Mouse (Mus musculus) intestine, postnatal 0 days (tissue): ENCODE results near the gene Fitm1. TPM values are rescaled to one million over a fixed set of nuclear protein-coding genes. Genes with fewer than 3 reads are reported as not detected.

Experiments used
- ATAC-seq: fragments of 200-750 bp; cut with Nextera tagmentation; 2 replicates; pipeline ENCODE4 v1.8.0; 2017; ENCODE audit warnings: mild to moderate bottlenecking, moderate TSS enrichment, moderate library complexity
- H3K27ac ChIP-seq: fragments of 300-500 bp; sonication (generic); 2 replicates; pipeline ENCODE4 v1.5.1; 2014; ENCODE audit warnings: mild to moderate bottlenecking, low read depth, low read length, moderate library complexity
- H3K27me3 ChIP-seq: fragments of 300-500 bp; sonication (generic); replicated peaks from 2 replicates; pipeline ENCODE4 v1.6.1; 2014; ENCODE audit warnings: low read length, mixed read lengths; ENCODE audit not compliant: control insufficient read depth, insufficient read depth
- H3K36me3 ChIP-seq: fragments of 300-500 bp; sonication (generic); 2 replicates; pipeline ENCODE4 v1.6.1; 2014; ENCODE audit warnings: mild to moderate bottlenecking, moderate library complexity; ENCODE audit not compliant: control insufficient read depth, insufficient read depth
- H3K4me1 ChIP-seq: fragments of 300-500 bp; sonication (generic); replicated peaks from 2 replicates; pipeline ENCODE4 v1.6.1; 2014; ENCODE audit warnings: antibody characterized with exemption, low read length, mixed read lengths; ENCODE audit not compliant: control insufficient read depth, insufficient read depth
- H3K4me2 ChIP-seq: fragments of 300-500 bp; sonication (generic); replicated peaks from 2 replicates; pipeline ENCODE4 v1.6.1; 2014; ENCODE audit warnings: low read depth, mild to moderate bottlenecking, moderate library complexity
- H3K4me3 ChIP-seq: fragments of 300-500 bp; sonication (generic); 2 replicates; pipeline ENCODE4 v1.5.1; 2014; ENCODE audit warnings: low read depth, low read length
- H3K9ac ChIP-seq: fragments of 300-500 bp; sonication (generic); 2 replicates; pipeline ENCODE4 v1.6.1; 2014; ENCODE audit warnings: mild to moderate bottlenecking, low read depth, low read length
- H3K9me3 ChIP-seq: fragments of 300-500 bp; sonication (generic); 2 replicates; pipeline ENCODE4 v1.6.1; 2016; ENCODE audit warnings: mixed run types; ENCODE audit not compliant: control insufficient read depth
- CTCF ChIP-seq: sonication (generic); IDR thresholded peaks from 2 replicates; pipeline ENCODE4 v1.5.1; 2016; ENCODE audit warnings: low read depth, mild to moderate bottlenecking, control low read depth, antibody characterized with exemption, moderate library complexity
- WGBS: fragments of 180-500 bp; shearing (Covaris S2); extraction: QIAGEN DNeasy Blood & Tissue Kit; methylation state at CpG from one replicate; pipeline ENCODE4 v1.1.7; 2014; 5-methylcytosine and 5-hydroxymethylcytosine counted together
- polyA plus RNA-seq: library from polyadenylated mRNA; unstranded; fragments of >200 nt; fragmentation: Nextera tagmentation; extraction: Ambion mirVana; gene quantifications from 2 replicates; pipeline ENCODE4 v1.2.1, GENCODE M21; 2015

The Fitm1 gene
- 0.48 and 0.52 TPM in 2 replicates for polyA plus RNA-seq

DNA sequence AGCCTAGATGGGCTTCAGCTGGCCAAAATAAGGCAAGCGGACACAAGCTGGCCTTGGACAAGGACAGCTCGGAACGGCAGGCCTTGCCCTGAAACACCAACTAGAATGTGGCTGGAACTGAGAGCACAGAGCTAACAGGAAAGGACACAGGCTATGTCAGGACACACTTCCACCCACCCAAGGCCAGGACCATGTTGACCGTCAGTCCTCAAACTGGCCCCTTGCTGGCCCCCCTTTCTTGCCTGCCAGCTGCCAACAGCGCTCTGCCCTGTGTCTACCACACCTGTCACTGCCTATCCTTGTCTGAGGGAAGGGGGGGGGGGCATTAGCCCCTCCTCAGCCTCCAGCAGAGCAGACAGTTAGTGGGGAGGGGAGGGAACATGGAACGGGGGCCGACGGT is at the start of gene Fitm1:
Fitm1 (plus strand) TSS at position 316 of the 400 bp plus-strand sequence.
- H3K4me3 ChIP-seq, result no peak within 1 kb of the TSS
- H3K27ac ChIP-seq, result no peak within 1 kb of the TSS
- no peak within 1 kb of the TSS for H3K9ac ChIP-seq
- no peak within 1 kb of the TSS for H3K4me2 ChIP-seq
- H3K27me3 ChIP-seq, result no peaks in the 10 kb centered on the region
- ATAC-seq, result no peak
- H3K9me3 ChIP-seq, result no peaks in the 10 kb centered on the region
- no peak for TF ChIP-seq CTCF
- peaks cover 5% of the 10 kb centered on the region; the same call in 1 of the 2 replicates for H3K36me3 ChIP-seq
- 71% methylated on average over 8 of the region's 8 CpGs for WGBS
- 0 out of 2 replicates have a peak, but pooled peaks cover 4% of the 10 kb centered on the region for H3K4me1 ChIP-seq

DNA sequence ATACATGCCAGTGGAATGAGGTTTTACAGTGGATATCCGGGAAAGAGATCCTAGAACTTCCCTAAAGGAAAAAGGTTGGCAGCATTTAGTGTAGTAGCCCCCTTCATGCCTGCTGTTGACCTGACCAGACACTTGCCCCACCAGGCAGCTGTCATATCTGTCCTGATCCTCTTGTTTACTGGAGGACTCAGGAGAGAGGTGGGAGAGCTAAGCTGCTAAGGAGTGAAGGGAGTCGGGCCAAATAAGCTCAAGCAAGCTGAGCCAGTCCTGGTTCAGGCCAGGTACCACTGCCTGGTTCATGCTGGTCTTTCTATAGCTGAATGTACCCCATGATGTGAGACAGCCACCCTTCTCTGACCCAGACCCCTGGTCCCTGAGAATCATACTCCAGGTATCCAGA is 48.7 kb upstream of the Fitm1 start:
- Histone ChIP-seq H3K9me3 (no peaks in the 10 kb centered on the region), H3K27ac (no peak overlapping the region), H3K4me2 (no peak overlapping the region), H3K4me3 (no peak overlapping the region), H3K36me3 (no peaks in the 10 kb centered on the region), H3K9ac (no peak overlapping the region), H3K27me3 (peaks cover 11% of the 10 kb centered on the region; the same call in 1 of the 2 replicates), H3K4me1 (no peaks in the 10 kb centered on the region)
- 82% methylated on average over 2 of the region's 2 CpGs for WGBS
- ATAC-seq, result no peak
- TF ChIP-seq CTCF, result no peak

DNA sequence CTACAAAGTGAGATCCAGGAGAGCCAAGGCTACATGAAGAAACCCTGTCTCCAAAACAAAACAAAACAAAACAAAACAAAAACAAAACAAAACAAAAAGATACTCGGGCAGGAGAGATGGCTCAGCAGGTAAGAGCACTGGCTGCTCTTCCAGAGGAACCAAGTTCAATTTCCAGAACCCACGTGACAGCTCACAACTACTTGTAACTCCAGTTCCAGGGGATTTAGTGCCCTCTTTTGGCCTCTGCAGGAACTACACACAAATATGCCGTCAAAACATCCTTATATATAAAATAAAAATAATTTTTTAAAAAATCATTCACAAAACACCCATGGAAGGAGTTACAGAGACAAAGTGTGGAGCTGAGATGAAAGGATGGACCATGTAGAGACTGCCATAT is 47.5 kb upstream of the Fitm1 start:
- peak; percentile 69 for TF ChIP-seq CTCF
- no peak overlapping the region for H3K9ac ChIP-seq
- no peak overlapping the region for H3K4me3 ChIP-seq
- no peak for ATAC-seq
- H3K4me1 ChIP-seq, result no peaks in the 10 kb centered on the region
- no peaks in the 10 kb centered on the region for H3K36me3 ChIP-seq
- H3K27ac ChIP-seq, result no peak overlapping the region
- H3K9me3 ChIP-seq, result no peaks in the 10 kb centered on the region
- peaks cover 5% of the 10 kb centered on the region; the same call in 1 of the 2 replicates for H3K27me3 ChIP-seq
- H3K4me2 ChIP-seq, result no peak overlapping the region
- 20% methylated on average over 3 of the region's 3 CpGs for WGBS

DNA sequence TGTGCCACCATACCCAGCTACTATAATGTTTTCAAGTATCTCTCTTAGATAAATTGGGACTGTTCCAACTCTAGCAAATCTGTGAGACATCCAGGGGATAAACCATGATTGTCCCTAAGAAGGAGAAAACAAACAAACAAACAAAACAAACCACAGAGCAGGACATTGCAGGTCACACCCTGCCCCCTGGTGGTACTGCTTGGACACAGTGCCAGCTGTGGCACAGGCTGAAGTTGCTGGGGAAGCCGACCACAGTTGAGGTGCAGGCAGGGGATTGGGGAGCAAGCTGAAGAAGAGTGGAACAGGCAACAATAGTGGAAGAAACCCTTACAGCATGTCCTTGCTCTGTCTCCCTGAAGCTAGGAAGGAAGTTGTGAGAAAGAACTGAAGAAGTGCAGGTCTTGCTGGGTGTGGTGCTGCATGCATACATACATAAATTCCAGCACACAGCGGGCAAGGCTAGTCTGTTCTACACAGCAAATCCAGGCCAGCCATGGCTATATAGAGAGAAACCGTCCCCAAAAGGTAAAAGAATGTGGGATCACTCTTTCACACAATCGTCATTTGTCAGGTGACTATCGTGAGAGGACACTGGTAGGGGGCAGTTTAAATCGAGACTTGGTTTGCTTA is 39.2 kb upstream of the Fitm1 start:
- no peak overlapping the region for H3K4me2 ChIP-seq
- WGBS, result 46% methylated on average over 6 of the region's 6 CpGs
- H3K27me3 ChIP-seq, result no peaks in the 10 kb centered on the region
- ATAC-seq, result no peak
- no peak overlapping the region for H3K9ac ChIP-seq
- no peaks in the 10 kb centered on the region for H3K36me3 ChIP-seq
- TF ChIP-seq CTCF, result peak; percentile 87
- H3K4me1 ChIP-seq, result peaks cover 4% of the 10 kb centered on the region; the same call in 1 of the 2 replicates
- H3K4me3 ChIP-seq, result no peak overlapping the region
- H3K9me3 ChIP-seq, result no peaks in the 10 kb centered on the region
- H3K27ac ChIP-seq, result no peak overlapping the region

DNA sequence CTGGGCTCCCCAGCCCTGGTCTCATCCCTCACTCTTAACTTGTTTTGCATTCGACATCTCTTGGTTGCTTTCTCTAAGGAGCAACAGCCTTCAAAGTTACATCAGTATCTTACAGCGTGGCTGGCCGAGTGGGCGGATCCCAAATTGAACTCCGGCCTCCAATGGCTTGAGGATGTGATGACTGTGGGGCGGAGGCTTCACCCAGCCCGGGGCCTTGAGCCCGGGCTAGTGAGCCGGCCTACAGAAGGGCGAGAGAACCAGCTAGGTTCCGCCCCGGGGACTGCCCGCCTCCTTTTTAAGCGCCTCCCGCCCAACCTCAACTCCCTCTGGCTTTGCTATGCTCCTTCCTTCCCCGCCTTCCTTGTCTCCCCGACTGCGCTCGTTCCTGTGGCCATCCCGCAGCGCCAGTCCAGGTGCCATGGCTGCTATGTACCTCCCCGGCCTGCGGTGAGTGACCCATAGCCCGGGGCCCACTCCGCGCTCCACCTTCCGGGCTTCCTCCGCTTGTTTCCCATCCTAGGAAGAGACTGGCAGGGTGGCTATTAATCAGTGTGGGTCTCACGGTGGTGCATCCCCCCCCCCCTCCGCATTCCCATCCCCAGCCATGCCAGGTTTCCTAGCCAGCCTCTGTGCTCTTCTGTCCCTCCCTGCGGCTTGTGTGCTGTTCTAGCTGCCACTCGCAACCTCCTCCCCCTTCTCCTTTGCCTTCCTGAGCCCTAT is 35.2 kb upstream of the Fitm1 start, which contains the start of gene Pck2:
Pck2 (plus strand) TSS at position 200 of the 720 bp plus-strand sequence.
- H3K27ac ChIP-seq, result peak within 1 kb of the TSS; percentile 87
- peak within 1 kb of the TSS; percentile 87 for H3K4me2 ChIP-seq
- H3K4me1 ChIP-seq, result peaks cover 4% of the 10 kb centered on the region; the same call in 1 of the 2 replicates
- H3K36me3 ChIP-seq, result peaks cover 19% of the 10 kb centered on the region
- no peaks in the 10 kb centered on the region for H3K9me3 ChIP-seq
- ATAC-seq, result peak; percentile 91
- under 1% methylated on average over 32 of the region's 32 CpGs for WGBS
- peak within 1 kb of the TSS; percentile 65 for H3K4me3 ChIP-seq
- H3K27me3 ChIP-seq, result no peaks in the 10 kb centered on the region
- no peak; the same call in 1 of the 2 replicates for TF ChIP-seq CTCF
- peak within 1 kb of the TSS; percentile 65 for H3K9ac ChIP-seq

DNA sequence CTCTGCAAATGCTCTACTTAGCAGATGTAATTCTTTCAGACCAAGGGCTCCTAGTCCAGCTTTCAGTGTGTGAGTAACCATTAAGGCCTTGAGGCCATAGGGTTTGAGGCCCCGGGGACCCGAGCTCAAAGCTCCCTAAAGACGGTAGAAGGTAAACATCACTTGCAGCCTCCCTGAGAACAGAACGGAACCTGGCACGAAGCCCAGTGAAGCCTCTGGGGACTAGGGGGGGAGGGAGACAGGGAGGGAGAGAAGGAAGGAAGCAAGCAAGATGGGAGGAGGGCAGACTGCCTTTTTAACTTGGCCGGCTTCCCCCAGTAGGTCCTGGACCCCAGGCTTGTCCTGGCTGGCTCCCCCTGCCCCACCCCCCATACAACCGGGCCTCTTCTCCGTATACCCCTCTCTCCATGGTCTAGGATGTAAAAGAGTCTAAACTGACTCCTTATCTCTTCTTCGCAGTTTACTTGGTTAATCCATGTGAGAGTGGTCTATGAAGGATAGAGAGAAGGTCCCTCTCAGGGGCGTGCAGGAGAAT is 34.6 kb upstream of the Fitm1 start:
- Histone ChIP-seq H3K36me3 (peaks cover 23% of the 10 kb centered on the region), H3K9ac (peak overlapping the region; percentile 65), H3K27ac (peak overlapping the region; percentile 87), H3K4me2 (peak overlapping the region; percentile 87), H3K4me1 (peaks cover 4% of the 10 kb centered on the region; the same call in 1 of the 2 replicates), H3K27me3 (no peaks in the 10 kb centered on the region), H3K4me3 (peak overlapping the region; percentile 65), H3K9me3 (no peaks in the 10 kb centered on the region)
- ATAC-seq, result peak; percentile 60
- no peak for TF ChIP-seq CTCF
- WGBS, result 2% methylated on average over 10 of the region's 10 CpGs
